Comparison of ENCODE assay signal across 8 mouse cellular contexts in the genomic region with DNA sequence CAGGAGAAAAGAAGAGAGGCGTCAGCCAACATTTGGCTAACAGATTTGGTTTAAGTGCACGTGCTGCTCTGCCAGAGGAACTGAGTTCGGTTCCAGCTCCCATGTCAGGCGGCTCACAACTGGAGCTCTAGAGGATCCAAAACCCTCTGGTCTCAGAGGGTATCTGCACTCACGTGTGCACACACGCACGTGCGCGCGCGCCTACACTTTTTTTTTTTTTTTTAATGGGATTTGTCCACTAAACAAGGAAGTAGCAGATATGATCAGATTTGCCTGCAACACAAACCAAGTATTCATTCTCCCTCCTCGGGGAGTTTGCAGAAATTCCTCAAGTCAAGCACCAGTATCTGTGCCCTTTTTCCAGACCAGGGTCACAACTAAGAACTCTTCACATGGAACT. TPM values are rescaled to one million over a fixed set of nuclear protein-coding genes. Genes with fewer than 3 reads are reported as not detected.
DNase-seq lines count a peak whose midpoint lies in the region; ATAC-seq and TF ChIP-seq lines count a peak whose summit lies in the region.

No protein-coding gene starts in this region.

- H3K9ac ChIP-seq in heart, postnatal 0 days (replicated peaks; ENCODE audit: low read depth, low read length) = peak overlapping the region; percentile 63
- peak overlapping the region; percentile 87 for H3K9ac ChIP-seq in ES-E14 (ENCODE audit: insufficient read depth, low read depth, low read length, poor library complexity, severe bottlenecking)
- peak overlapping the region; percentile 76 for H3K9ac ChIP-seq in liver, embryonic 12.5 days
- peak overlapping the region; percentile 51 for H3K9ac ChIP-seq in stomach, embryonic 14.5 days (replicated peaks; ENCODE audit: low read depth, low read length)

- no peaks in the 10 kb centered on the region for H3K9me3 ChIP-seq in heart, postnatal 0 days (replicated peaks; ENCODE audit: control insufficient read depth, low read length)
- no peaks in the 10 kb centered on the region for H3K9me3 ChIP-seq in ES-E14 (ENCODE audit: control insufficient read depth, insufficient read depth, low read depth, low read length)
- no peaks in the 10 kb centered on the region for H3K9me3 ChIP-seq in liver, embryonic 12.5 days (replicated peaks)
- no peaks in the 10 kb centered on the region for H3K9me3 ChIP-seq in stomach, embryonic 14.5 days (ENCODE audit: control insufficient read depth, low read depth, low read length)

- in situ Hi-C loops in ES-E14 (cut with MboI; ENCODE audit: low sequenced_read_pairs in 2 of 2, unreplicated experiment in 2 of 2) = no loop called here

- no peak for TF ChIP-seq POLR2A in embryonic fibroblast, embryonic 13.5 days (IDR thresholded peaks at IDR 0.05; ENCODE audit: low read depth, low read length)

- ATAC-seq in heart, postnatal 0 days (ENCODE audit: insufficient read depth, low read depth) = no peak
- ATAC-seq in liver, embryonic 12.5 days = no peak
- ATAC-seq in stomach, embryonic 14.5 days (ENCODE audit: insufficient number of reproducible peaks, insufficient read depth, low FRiP score, low read depth) = no peak

- H3K27ac ChIP-seq in heart, postnatal 0 days (ENCODE audit: low read depth) = peak overlapping the region; percentile 99
- no peak overlapping the region for H3K27ac ChIP-seq in ES-E14 (ENCODE audit: insufficient read depth, low read depth, low read length, poor library complexity, severe bottlenecking)
- no peak overlapping the region for H3K27ac ChIP-seq in embryonic fibroblast, embryonic 13.5 days (ENCODE audit: insufficient read depth, low read length)
- peak overlapping the region; percentile 94 for H3K27ac ChIP-seq in liver, embryonic 12.5 days
- no peak overlapping the region for H3K27ac ChIP-seq in stomach, embryonic 14.5 days (ENCODE audit: low read length)

- H3K4me1 ChIP-seq in heart, postnatal 0 days (ENCODE audit: control insufficient read depth, insufficient read depth) = peaks cover 10% of the 10 kb centered on the region; the same call in 1 of the 2 replicates
- peaks cover 0 to 3% of the 10 kb centered on the region in 2 experiments; a peak in 2 of 4 replicates for H3K4me1 ChIP-seq in ES-E14 (ENCODE audit: control insufficient read depth in 2 of 2, insufficient read depth in 2 of 2, low read length in 2 of 2, poor library complexity in 1 of 2)
- H3K4me1 ChIP-seq in embryonic fibroblast, embryonic 13.5 days (ENCODE audit: control insufficient read depth, insufficient read depth, low read length) = 0 out of 2 replicates have a peak, but pooled peaks cover 4% of the 10 kb centered on the region
- peaks cover 29% of the 10 kb centered on the region for H3K4me1 ChIP-seq in liver, embryonic 12.5 days
- H3K4me1 ChIP-seq in stomach, embryonic 14.5 days (ENCODE audit: control insufficient read depth, insufficient read depth, low read length) = peaks cover 5% of the 10 kb centered on the region; the same call in 1 of the 2 replicates

- TF ChIP-seq CTCF in heart, postnatal 0 days (IDR thresholded peaks at IDR 0.05; ENCODE audit: low read depth) = no peak
- no peak for TF ChIP-seq CTCF in embryonic fibroblast, embryonic 13.5 days (IDR thresholded peaks at IDR 0.05; ENCODE audit: borderline replicate concordance, insufficient read depth, low read length)

- H3K27me3 ChIP-seq in heart, postnatal 0 days (ENCODE audit: control insufficient read depth, insufficient read depth, low read length) = no peaks in the 10 kb centered on the region
- H3K27me3 ChIP-seq in liver, embryonic 12.5 days (replicated peaks) = no peaks in the 10 kb centered on the region
- H3K27me3 ChIP-seq in stomach, embryonic 14.5 days (ENCODE audit: control insufficient read depth, insufficient read depth, low read length) = no peaks in the 10 kb centered on the region

- DNase-seq in heart, postnatal 0 days (ENCODE audit: low spot score) = no peak
- DNase-seq in heart, adult 9 months (ENCODE audit: low spot score in 2 of 2) = no peak
- peak; percentile 19 for DNase-seq in ES-E14 (ENCODE audit: low read depth, low spot score)
- DNase-seq in adrenal gland, adult 18-20 months (ENCODE audit: low spot score in 2 of 2) = no peak
- DNase-seq in left cerebral cortex, adult 9 months (ENCODE audit: low spot score in 2 of 2) = no peak

- H3K4me3 ChIP-seq in heart, postnatal 0 days (ENCODE audit: low read depth, low read length) = peak overlapping the region; percentile 69
- H3K4me3 ChIP-seq in ES-E14 (ENCODE audit: insufficient read depth in 1 of 2, low read depth in 1 of 2, low read length in 2 of 2, poor library complexity in 1 of 2, severe bottlenecking in 1 of 2) = peak overlapping the region; percentile 86 to 94
- H3K4me3 ChIP-seq in embryonic fibroblast, embryonic 13.5 days (ENCODE audit: insufficient read depth, low read length) = peak overlapping the region; percentile 76
- H3K4me3 ChIP-seq in liver, embryonic 12.5 days = peak overlapping the region; percentile 64
- H3K4me3 ChIP-seq in stomach, embryonic 14.5 days (ENCODE audit: low read depth, low read length) = peak overlapping the region; percentile 36

- 12% methylated on average over 12 of the region's 12 CpGs for WGBS in heart, postnatal 0 days
- 4% methylated on average over 12 of the region's 12 CpGs for WGBS in liver, embryonic 12.5 days (ENCODE audit: insufficient replicate concordance)
- WGBS in stomach, embryonic 14.5 days = 6% methylated on average over 12 of the region's 12 CpGs

- H3K4me2 ChIP-seq in heart, postnatal 0 days (ENCODE audit: low read depth, low read length) = peak overlapping the region; percentile 90
- H3K4me2 ChIP-seq in liver, embryonic 12.5 days = peak overlapping the region; percentile 91
- peak overlapping the region; percentile 63 for H3K4me2 ChIP-seq in stomach, embryonic 14.5 days (replicated peaks; ENCODE audit: low read depth, low read length)

- H3K36me3 ChIP-seq in heart, postnatal 0 days (replicated peaks; ENCODE audit: control insufficient read depth, insufficient read depth, low read length) = peaks cover 22% of the 10 kb centered on the region
- H3K36me3 ChIP-seq in ES-E14 (ENCODE audit: control insufficient read depth, insufficient read depth, low read length, poor library complexity, severe bottlenecking) = peaks cover 20% of the 10 kb centered on the region
- peaks cover 33% of the 10 kb centered on the region for H3K36me3 ChIP-seq in liver, embryonic 12.5 days
- H3K36me3 ChIP-seq in stomach, embryonic 14.5 days (ENCODE audit: control insufficient read depth, insufficient read depth, low read length) = peaks cover 7% of the 10 kb centered on the region; the same call in 1 of the 2 replicates

- TF ChIP-seq EP300 in heart, postnatal 0 days (IDR thresholded peaks at IDR 0.05; ENCODE audit: low read depth) = no peak

RNA-seq across cellular contexts. Expression of gene Dhodh, which starts 0.8 kb away (rescaled TPM):
- 47.8 and 77.9 TPM in 2 replicates for total RNA-seq in heart, postnatal 0 days (2014; rRNA removed; ENCODE audit: low replicate concordance)
- 25.7 and 26.4 TPM in 2 replicates for polyA plus RNA-seq in heart, postnatal 0 days (2015; fragmentation: Nextera tagmentation; extraction: Ambion mirVana)
- 57.3 and 103 TPM in 2 replicates for total RNA-seq in ES-E14 (2012; rRNA removed)
- polyA plus RNA-seq in embryonic fibroblast, embryonic 13.5 days (2011; ENCODE audit: insufficient read length, low read depth, missing spikeins) = 8.0 and 10.6 TPM in 2 replicates
- 33.3 and 35.3 TPM in 2 replicates for polyA plus RNA-seq in liver, embryonic 12.5 days (2016; fragmentation: Nextera tagmentation; extraction: Ambion mirVana)
- polyA plus RNA-seq in stomach, embryonic 14.5 days (2014; fragmentation: Nextera tagmentation; extraction: Ambion mirVana) = 40.1 and 45.1 TPM in 2 replicates
- 10 to 100 TPM; 17.6 to 17.9 TPM for total RNA-seq in adrenal gland, adult 18-20 months (2021)

RNA-seq across cellular contexts. Expression of gene Pkd1l3, which starts 6.7 kb away (rescaled TPM):
- total RNA-seq in heart, postnatal 0 days (2014; rRNA removed; ENCODE audit: low replicate concordance) = 0.15 TPM in 1 of 2 replicates, not detected in the other
- 0.01 TPM in 1 of 2 replicates, not detected in the other for polyA plus RNA-seq in heart, postnatal 0 days (2015; fragmentation: Nextera tagmentation; extraction: Ambion mirVana)
- 0.54 and 0.58 TPM in 2 replicates for total RNA-seq in ES-E14 (2012; rRNA removed)
- not detected in 2 replicates for polyA plus RNA-seq in embryonic fibroblast, embryonic 13.5 days (2011; ENCODE audit: insufficient read length, low read depth, missing spikeins)
- 0.97 and 2.0 TPM in 2 replicates for polyA plus RNA-seq in liver, embryonic 12.5 days (2016; fragmentation: Nextera tagmentation; extraction: Ambion mirVana)
- polyA plus RNA-seq in stomach, embryonic 14.5 days (2014; fragmentation: Nextera tagmentation; extraction: Ambion mirVana) = 0.14 TPM in 1 of 2 replicates, not detected in the other
- under 1 TPM in 1 of 2 experiments, not detected in 1; 0.13 TPM for total RNA-seq in adrenal gland, adult 18-20 months (2021)

RNA-seq across cellular contexts. Expression of gene Hp, which starts 28.7 kb away (rescaled TPM):
- 2.0 TPM in 2 replicates for total RNA-seq in heart, postnatal 0 days (2014; rRNA removed; ENCODE audit: low replicate concordance)
- 1.2 and 3.6 TPM in 2 replicates for polyA plus RNA-seq in heart, postnatal 0 days (2015; fragmentation: Nextera tagmentation; extraction: Ambion mirVana)
- not detected in 2 replicates for total RNA-seq in ES-E14 (2012; rRNA removed)
- 0.39 TPM in 1 of 2 replicates, not detected in the other for polyA plus RNA-seq in embryonic fibroblast, embryonic 13.5 days (2011; ENCODE audit: insufficient read length, low read depth, missing spikeins)
- polyA plus RNA-seq in liver, embryonic 12.5 days (2016; fragmentation: Nextera tagmentation; extraction: Ambion mirVana) = 10.5 and 10.8 TPM in 2 replicates
- 0.85 and 1.9 TPM in 2 replicates for polyA plus RNA-seq in stomach, embryonic 14.5 days (2014; fragmentation: Nextera tagmentation; extraction: Ambion mirVana)
- total RNA-seq in adrenal gland, adult 18-20 months (2021) = 100 to 1,000 TPM in 1 of 2 experiments, 10 to 100 TPM in 1; 95.5 to 389 TPM

RNA-seq across cellular contexts. Expression of gene Txnl4b, which starts 42.0 kb away (rescaled TPM):
- 4.1 and 13.2 TPM in 2 replicates for total RNA-seq in heart, postnatal 0 days (2014; rRNA removed; ENCODE audit: low replicate concordance)
- 17.8 and 19.0 TPM in 2 replicates for polyA plus RNA-seq in heart, postnatal 0 days (2015; fragmentation: Nextera tagmentation; extraction: Ambion mirVana)
- 4.1 and 7.8 TPM in 2 replicates for total RNA-seq in ES-E14 (2012; rRNA removed)
- 8.2 and 13.1 TPM in 2 replicates for polyA plus RNA-seq in embryonic fibroblast, embryonic 13.5 days (2011; ENCODE audit: insufficient read length, low read depth, missing spikeins)
- polyA plus RNA-seq in liver, embryonic 12.5 days (2016; fragmentation: Nextera tagmentation; extraction: Ambion mirVana) = 12.7 and 13.9 TPM in 2 replicates
- 20.6 and 21.2 TPM in 2 replicates for polyA plus RNA-seq in stomach, embryonic 14.5 days (2014; fragmentation: Nextera tagmentation; extraction: Ambion mirVana)
- 1 to 10 TPM; 8.6 to 10.0 TPM for total RNA-seq in adrenal gland, adult 18-20 months (2021)

RNA-seq across cellular contexts. Expression of gene Dhx38, which starts 42.0 kb away (rescaled TPM):
- total RNA-seq in heart, postnatal 0 days (2014; rRNA removed; ENCODE audit: low replicate concordance) = 10.8 and 21.9 TPM in 2 replicates
- polyA plus RNA-seq in heart, postnatal 0 days (2015; fragmentation: Nextera tagmentation; extraction: Ambion mirVana) = 6.8 and 7.3 TPM in 2 replicates
- total RNA-seq in ES-E14 (2012; rRNA removed) = 54.7 and 61.8 TPM in 2 replicates
- polyA plus RNA-seq in embryonic fibroblast, embryonic 13.5 days (2011; ENCODE audit: insufficient read length, low read depth, missing spikeins) = 23.0 and 23.3 TPM in 2 replicates
- 18.6 and 19.8 TPM in 2 replicates for polyA plus RNA-seq in liver, embryonic 12.5 days (2016; fragmentation: Nextera tagmentation; extraction: Ambion mirVana)
- polyA plus RNA-seq in stomach, embryonic 14.5 days (2014; fragmentation: Nextera tagmentation; extraction: Ambion mirVana) = 18.3 and 19.2 TPM in 2 replicates
- 10 to 100 TPM; 22.4 to 24.7 TPM for total RNA-seq in adrenal gland, adult 18-20 months (2021)

Comparison
In these comparisons a context has a peak if more than half of its experiments do, and no peak if none do; other contexts are left out.
1. H3K27ac ChIP-seq: peak in heart, postnatal 0 days (single experiment) and liver, embryonic 12.5 days (single experiment); none in ES-E14 (single experiment), embryonic fibroblast, embryonic 13.5 days (single experiment) and stomach, embryonic 14.5 days (single experiment).
2. H3K4me3 ChIP-seq: peak in every context shown above with its lines; median percentile 90 in ES-E14; 76 in embryonic fibroblast, embryonic 13.5 days; 69 in heart, postnatal 0 days; 64 in liver, embryonic 12.5 days; 36 in stomach, embryonic 14.5 days.
3. Peak in every context shown above with its lines, with median percentiles within 50 percentile points of each other: H3K4me2 ChIP-seq and H3K9ac ChIP-seq.